Mouse (Mus musculus): ENCODE measurements around the gene Grb14. TPM values are rescaled to one million over a fixed set of nuclear protein-coding genes. Genes with fewer than 3 reads are reported as not detected.

The Grb14 gene
- total RNA-seq, 2 experiments from 2014 or later = 42.7 to 44.0 TPM

- DNase-seq = no peak
These were observed 50.2 kb downstream of the Grb14 start for GRCm38 (mm10) chr2:64974549-64974948.

- DNase-seq = no peak
These were observed 50.9 kb downstream of the Grb14 start for GRCm38 (mm10) chr2:64973819-64974441.

- DNase-seq = no peak
These were observed 51.7 kb downstream of the Grb14 start for GRCm38 (mm10) chr2:64973125-64973524.

- DNase-seq = no peak
These were observed 53.0 kb downstream of the Grb14 start for GRCm38 (mm10) chr2:64971828-64972227.

- DNase-seq = no peak
These were observed 53.8 kb downstream of the Grb14 start for GRCm38 (mm10) chr2:64970992-64971391.

GRCm38 (mm10) chr2:64966893-64967444 is 57.8 kb downstream of the Grb14 start:
- DNase-seq = no peak

GRCm38 (mm10) chr2:64966323-64966722 is 58.5 kb downstream of the Grb14 start:
- no peak for DNase-seq

GRCm38 (mm10) chr2:64965227-64965864 is 59.4 kb downstream of the Grb14 start:
- DNase-seq = peak in 1 of 2 experiments; percentile 18

- DNase-seq = no peak
These were observed 62.6 kb downstream of the Grb14 start for GRCm38 (mm10) chr2:64962196-64962595.

- no peak for DNase-seq
These were observed 63.4 kb downstream of the Grb14 start for GRCm38 (mm10) chr2:64961381-64961780.

GRCm38 (mm10) chr2:64959657-64960056 is 65.1 kb downstream of the Grb14 start:
- no peak for DNase-seq

- DNase-seq = no peak
These were observed 69.3 kb downstream of the Grb14 start for GRCm38 (mm10) chr2:64955441-64955840.

- DNase-seq = no peak
These were observed 75.6 kb downstream of the Grb14 start for GRCm38 (mm10) chr2:64949210-64949609.

- DNase-seq = peak in 1 of 2 experiments; percentile 20
These were observed 76.2 kb downstream of the Grb14 start for GRCm38 (mm10) chr2:64948418-64949169.

- no peak for DNase-seq
These were observed 77.3 kb downstream of the Grb14 start for GRCm38 (mm10) chr2:64947484-64947883.

- DNase-seq = peak in 1 of 2 experiments; percentile 21
These were observed 103.9 kb downstream of the Grb14 start for GRCm38 (mm10) chr2:64920879-64921278.

GRCm38 (mm10) chr2:64915448-64915847 is 109.3 kb downstream of the Grb14 start:
- DNase-seq = peak; percentile 25 to 29

GRCm38 (mm10) chr2:64904877-64905276 is 119.9 kb downstream of the Grb14 start:
- no peak for DNase-seq

GRCm38 (mm10) chr2:64897844-64898243 is 126.9 kb downstream of the Grb14 start:
- DNase-seq = peak in 1 of 2 experiments; percentile 24

- no peak for DNase-seq
These were observed 131.6 kb downstream of the Grb14 start for GRCm38 (mm10) chr2:64893233-64893632.

- no peak for DNase-seq
These were observed 137.6 kb downstream of the Grb14 start for GRCm38 (mm10) chr2:64887098-64887757.

- DNase-seq = no peak
These were observed 139.1 kb downstream of the Grb14 start for GRCm38 (mm10) chr2:64885696-64886095.

- DNase-seq = no peak
These were observed 146.5 kb downstream of the Grb14 start for GRCm38 (mm10) chr2:64878275-64878674.

All from layer of hippocampus, postnatal 36 days (tissue).